Mouse (Mus musculus): ENCODE measurements around the gene Slc7a5.

DNA sequence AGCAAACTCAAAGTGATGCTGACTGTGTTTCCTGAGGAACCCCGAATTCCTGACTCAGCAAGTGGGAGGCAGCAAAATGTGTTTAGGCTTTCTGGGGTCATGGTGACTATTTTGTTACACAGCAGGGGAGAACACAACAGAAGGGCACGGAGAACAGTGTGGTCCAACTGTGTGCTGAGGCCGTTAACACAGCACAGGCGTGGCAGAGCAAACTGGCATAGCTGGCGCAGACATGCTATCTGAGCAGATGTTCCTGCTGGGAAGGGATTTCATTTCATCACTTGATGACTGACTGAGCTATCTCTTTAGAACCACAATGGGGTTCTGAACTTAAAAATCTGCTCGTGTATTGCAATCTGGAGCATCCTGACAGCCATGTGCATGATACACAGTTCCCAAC is 22.1 kb downstream of the Slc7a5 start:
- TF ChIP-seq POLR2A (IDR thresholded peaks at IDR 0.05; ENCODE audit: control insufficient read depth, low read depth, low read length) (no peak), CTCF (IDR thresholded peaks at IDR 0.05; ENCODE audit: control insufficient read depth, insufficient read depth, insufficient replicate concordance, low read depth, low read length) (no peak)

All from testis, adult 2 months (tissue).